Mouse (Mus musculus) bone marrow macrophage, adult 2 months (primary cell): Measurements from ENCODE around the gene Sqstm1.

Experiments used
- CTCF ChIP-seq: IDR thresholded peaks from 2 replicates; pipeline ENCODE4 v1.5.1; 2012; ENCODE audit warnings: low read depth, mild to moderate bottlenecking, low read length, moderate library complexity
- POLR2A ChIP-seq: IDR thresholded peaks from 2 replicates; pipeline ENCODE4 v1.6.1; 2012; ENCODE audit warnings: mild to moderate bottlenecking, low read depth, low read length, borderline replicate concordance

- TF ChIP-seq CTCF (no peak), POLR2A (no peak)
Observed at GRCm38 (mm10) chr11:50252684-50253265, 42.1 kb upstream of the Sqstm1 start.
